Mouse (Mus musculus): Measurements from ENCODE around the gene Grhpr.

DNA sequence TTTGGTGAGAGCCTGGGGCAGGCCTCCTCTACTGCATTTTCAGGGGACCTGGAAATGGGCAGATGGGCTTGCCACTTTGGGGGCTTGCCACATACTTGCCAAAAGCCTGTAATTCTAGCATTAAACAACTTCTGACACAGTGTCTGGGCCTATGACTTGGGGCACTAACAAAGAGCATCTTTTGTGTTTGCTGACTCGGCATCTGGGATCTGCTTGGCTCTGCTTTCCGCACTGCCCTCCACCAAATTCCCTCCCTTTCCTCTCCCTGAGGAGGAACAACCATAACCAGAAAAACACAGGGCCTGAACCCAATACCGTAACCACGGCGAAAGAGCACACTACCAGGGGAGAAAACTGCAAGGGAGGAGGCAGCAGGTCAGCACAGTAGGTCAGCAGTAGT is 9.4 kb downstream of the Grhpr start:
- TF ChIP-seq MAFK (IDR thresholded peaks at IDR 0.05; ENCODE audit: insufficient read depth, low read depth, low read length) (peak; percentile 73; the same call in 1 of the 2 replicates), ZNF384 (IDR thresholded peaks at IDR 0.05; ENCODE audit: low read depth, low read length) (no peak), HCFC1 (IDR thresholded peaks at IDR 0.05; ENCODE audit: borderline replicate concordance, insufficient read depth, low read length) (no peak), CHD2 (IDR thresholded peaks at IDR 0.05; ENCODE audit: low read depth, low read length) (no peak), ZC3H11A (IDR thresholded peaks at IDR 0.05; ENCODE audit: borderline replicate concordance, low read depth, low read length) (no peak)

Measured in ES-E14 (cell line).